Mouse (Mus musculus) hematopoietic stem cell, adult 5-6 weeks (primary cell): Measurements from ENCODE around the gene Myom3. TPM values are rescaled to one million over a fixed set of nuclear protein-coding genes. Genes with fewer than 3 reads are reported as not detected.

Experiments used
- ATAC-seq, 2 experiments: fragments of 125-278 bp in 1 of 2; replicated peaks in 1 of 2; 2 replicates each; pipeline ENCODE4 v1.8.0; 2016 to 2017; ENCODE audit warnings: inconsistent platforms in 2 of 2, mild to moderate bottlenecking in 2 of 2, moderate number of reproducible peaks in 2 of 2, low read depth in 1 of 2, moderate TSS enrichment in 1 of 2; ENCODE audit not compliant: low FRiP score in 2 of 2, poor library complexity in 2 of 2, severe bottlenecking in 2 of 2, insufficient read depth in 1 of 2, low TSS enrichment in 1 of 2
- total RNA-seq: library from RNA; stranded (forward); fragments of 172-1452, 232-1000 nt; gene quantifications from 2 replicates; pipeline ENCODE4 v1.2.3, GENCODE M21; 2017

The Myom3 gene
- total RNA-seq, 1 experiment from 2014 or later, result not detected

DNA sequence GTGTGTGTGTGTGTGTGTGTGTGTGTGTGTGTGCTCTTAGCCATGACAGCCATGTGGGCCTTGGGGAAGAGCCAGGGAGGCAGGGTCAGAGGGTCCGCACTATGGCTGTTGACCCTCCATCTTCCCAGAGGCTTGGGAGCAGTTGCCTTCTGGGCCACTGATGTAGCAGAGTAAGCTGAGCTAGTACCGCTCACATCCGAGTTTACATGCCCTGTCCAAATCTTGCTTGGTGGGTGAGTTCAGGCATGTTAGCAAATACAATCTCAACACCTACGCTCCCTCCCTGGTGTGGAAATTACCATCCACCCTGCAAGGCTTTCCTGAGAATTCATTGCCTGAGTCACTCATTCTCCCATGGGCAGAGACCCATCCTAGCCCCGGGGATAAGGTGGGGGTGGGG, 21.8 kb downstream of the Myom3 start:
- ATAC-seq, result no peak

DNA sequence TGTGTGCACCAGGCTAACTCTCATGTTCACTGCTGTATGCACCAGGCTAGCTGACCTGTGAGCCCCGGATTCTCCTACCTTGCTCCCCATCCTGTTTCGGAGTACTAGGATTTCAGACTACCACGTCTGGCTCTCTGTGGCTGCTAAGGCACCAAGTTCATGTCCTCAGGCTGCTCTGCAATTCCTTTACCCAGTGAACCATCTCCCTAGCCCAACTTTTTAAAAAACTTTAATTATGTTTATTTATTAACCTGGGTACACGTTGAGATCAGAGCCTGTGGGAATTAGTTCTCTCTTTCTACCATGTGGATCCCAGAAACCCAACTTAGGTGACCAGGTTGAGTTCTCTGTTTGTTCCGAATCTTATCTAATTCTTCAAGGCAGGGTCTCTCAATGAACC, 27.1 kb downstream of the Myom3 start:
- ATAC-seq, result no peak

DNA sequence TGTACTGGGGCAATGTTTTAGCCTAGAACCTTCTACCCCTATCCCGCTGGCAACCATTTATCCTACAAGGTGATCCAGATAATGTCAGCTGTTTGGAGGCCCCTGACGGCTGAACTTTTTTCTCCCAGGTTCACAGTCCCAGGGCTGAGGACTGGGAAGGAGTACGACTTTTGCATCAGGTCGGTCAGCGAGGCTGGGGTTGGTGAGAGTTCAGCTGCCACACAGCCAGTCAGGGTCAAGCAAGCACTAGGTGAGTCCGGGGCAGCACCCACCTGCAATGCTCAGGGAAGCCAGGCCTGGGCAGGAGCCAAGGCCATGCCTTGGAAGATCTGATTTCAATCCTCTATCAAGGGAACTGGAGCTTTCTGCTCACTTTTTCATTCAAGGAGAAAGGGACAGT, 27.8 kb downstream of the Myom3 start:
- no peak for ATAC-seq

DNA sequence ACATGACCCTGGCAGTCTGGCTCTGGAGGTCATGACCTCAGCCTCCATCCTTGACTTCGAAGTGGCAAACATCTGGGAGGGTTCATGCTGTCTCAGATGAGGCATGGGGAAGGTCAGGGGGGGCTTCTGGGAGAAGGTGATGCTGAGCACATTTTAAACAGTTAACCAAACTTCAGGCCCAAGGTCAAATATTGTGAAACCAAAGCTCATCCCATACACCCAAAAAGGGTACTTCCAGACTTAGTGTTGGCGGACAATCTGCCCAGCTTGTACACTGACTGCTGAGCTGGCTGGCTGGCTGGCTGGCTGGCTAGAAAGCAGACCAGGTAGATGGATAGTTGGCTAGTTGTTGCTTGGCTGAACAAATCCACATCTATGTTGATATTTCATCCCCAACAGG, 29.6 kb downstream of the Myom3 start:
- no peak for ATAC-seq

DNA sequence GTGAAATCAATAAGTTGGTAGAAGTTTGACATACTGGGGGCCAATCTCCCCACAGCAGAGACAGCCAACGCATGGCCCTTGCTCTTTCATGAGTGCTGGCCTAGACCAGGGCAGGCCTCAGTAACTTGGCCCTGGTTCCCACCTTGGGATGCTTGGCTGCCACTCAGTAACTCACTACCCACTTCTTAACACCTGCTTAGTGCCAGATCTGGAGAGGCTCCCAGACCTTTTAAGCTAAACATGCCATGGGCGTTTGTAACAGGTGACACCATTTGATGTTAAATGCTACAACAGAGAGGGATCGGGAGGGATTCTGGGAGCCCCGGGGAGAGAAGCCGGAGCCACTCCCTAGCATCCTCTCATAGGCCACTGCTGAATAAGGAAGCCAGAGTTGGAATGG, 33.3 kb downstream of the Myom3 start:
- no peak for ATAC-seq

DNA sequence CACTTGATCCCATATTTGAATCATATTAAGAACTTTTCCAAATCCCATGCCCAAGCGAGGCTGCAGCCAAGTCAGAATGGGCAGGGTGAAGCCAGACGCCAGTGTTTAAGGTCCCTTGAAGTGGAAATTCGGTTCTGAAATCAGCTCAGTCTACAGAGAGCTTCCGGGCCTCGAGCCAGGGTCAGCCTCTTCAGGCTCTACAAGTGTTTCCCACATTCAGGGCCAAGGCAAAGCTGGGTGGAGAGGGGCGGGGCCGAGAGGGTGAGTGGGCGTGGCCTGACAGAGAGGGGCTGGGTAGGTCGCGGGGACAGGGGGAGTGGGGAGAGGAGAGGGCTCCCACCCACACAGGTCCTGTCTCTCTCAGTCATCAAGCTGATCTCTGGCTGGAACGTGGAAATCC, 38.4 kb downstream of the Myom3 start:
- ATAC-seq, result no peak

DNA sequence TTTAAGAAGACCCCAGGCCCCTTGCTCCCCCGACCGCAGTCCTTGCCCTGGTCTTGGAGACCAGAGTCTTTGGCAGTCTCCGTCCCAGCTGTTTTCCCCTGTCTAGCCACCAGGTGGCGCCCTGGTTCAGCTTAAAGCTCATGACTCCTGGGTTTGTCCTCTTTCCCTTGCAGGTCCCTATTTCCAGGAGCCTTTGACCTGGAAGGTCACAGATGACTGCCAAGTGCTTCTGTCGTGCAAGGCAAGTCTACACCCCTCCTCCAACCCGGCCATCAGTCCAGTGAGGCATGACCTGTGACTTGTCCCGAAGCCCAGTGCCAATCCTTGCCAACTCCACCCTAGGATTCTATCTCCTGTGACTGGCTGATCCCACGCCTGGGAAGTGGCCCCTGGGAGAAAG, 42.0 kb downstream of the Myom3 start:
- ATAC-seq, result peak; percentile 78 to 82

DNA sequence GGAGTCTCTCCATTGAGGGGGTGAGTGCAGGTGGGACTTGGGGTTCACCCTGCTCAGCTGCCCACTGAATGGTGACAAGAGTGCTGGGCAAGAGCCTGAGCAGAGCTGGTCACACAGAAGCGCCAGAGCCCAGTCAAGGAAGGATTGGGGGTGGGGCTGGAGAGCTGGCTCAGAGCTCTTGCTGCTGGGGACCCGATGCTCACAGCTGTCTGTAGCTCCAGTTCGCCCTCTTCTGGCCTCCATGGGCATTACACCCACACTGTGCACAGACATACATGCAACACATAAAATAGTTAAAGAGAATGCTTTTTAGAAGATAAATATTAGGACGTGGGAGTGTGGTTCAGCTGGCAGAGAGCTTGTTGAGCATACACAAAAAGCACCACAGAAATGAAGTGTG, 43.8 kb downstream of the Myom3 start:
- 0 out of 4 replicates have a peak, but pooled peaks of 1 of the 2 experiments have one; percentile 31 for ATAC-seq

DNA sequence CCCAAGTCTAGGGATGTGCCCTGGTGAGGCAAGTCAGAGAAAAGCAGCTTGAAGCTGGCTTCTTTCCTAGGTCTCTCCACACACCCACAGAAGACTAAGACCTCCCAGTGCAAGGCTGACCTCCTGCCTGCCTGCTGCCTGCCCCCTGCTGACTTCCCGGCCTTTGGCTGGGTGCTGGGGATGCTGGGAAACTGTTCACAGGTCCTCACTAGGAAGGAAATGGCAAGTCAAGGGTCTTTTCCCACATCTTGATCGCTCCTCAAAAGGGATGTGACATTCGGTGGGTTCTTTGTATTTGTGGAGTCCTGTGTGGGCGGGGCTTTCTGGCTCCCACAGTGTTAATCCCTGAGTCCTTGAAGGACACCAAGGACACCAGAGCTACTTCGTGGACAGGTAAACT, 44.7 kb downstream of the Myom3 start:
- ATAC-seq, result no peak

DNA sequence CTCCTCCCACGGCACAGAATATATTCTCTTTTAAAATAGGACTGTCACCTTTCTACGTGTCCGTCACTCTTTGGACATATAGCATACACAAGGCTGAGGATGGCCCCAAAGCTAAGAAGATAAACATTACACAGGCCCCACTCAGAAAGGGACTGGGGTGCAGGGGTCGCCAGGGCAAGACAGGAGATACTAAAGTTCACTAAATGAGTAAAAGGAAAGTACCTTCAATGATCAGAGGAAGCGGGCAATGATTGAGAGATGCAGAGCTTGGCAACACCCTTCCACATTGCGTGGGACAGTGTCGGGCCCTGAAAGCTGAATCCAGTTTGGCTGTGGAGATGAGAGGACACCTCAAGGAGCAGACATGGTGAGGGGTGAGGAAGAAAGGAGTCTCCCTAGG, 55.4 kb downstream of the Myom3 start:
- ATAC-seq, result no peak

DNA sequence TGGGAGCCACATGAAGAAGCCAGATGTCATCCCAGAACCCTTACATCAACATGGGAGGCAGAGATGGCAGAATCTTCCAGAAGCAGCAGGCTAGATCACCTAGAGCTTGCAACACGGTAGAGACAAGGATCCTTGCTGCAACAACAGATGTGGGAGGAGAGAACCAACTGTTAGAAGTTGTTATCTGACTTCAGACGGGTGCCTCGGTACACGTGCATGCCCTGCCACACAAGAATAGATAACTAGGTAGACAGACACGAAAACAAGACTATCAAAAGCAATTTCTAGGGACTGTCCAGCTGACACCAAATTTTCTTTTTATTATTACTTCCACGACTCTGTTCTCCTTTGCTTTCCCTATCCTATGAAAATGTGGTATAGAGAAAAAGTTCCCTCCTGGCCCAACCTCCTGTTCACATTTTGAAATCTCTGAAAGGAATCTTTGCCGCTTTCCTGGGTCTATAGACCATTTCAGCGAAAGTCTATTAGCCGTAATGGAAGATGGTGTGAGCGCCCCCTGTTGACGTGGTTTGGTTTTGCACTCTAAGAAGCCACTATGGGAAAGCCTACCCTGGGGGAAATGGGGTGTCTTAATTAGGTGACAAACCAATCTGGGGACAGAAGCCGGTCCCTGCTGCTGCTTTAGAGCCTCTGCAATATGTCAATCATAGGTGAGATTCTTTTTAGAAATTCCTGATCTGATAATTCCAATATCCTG, 57.5 kb downstream of the Myom3 start:
- ATAC-seq, result peak in 1 of 2 experiments; percentile 59; a peak in 1 of 4 replicates

DNA sequence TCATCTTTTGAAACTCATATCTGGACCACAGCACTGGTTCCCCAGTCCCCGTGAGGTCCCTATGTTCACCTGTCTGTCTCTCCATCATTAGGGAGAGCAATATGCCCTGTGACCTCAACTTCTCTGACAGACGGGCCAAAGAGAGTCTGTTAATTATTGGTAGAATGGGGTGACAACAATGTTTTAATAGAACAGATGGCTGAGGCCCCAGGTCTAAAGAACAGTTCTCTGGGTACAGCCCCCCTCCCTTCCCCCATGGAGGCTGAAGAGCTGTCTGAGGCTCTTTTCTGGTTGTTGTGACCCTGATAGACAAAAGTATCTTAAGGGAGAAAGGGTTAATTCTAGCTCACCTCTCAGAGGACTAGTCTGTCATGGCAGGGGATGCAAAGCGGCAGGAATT, 58.9 kb downstream of the Myom3 start:
- ATAC-seq, result no peak

DNA sequence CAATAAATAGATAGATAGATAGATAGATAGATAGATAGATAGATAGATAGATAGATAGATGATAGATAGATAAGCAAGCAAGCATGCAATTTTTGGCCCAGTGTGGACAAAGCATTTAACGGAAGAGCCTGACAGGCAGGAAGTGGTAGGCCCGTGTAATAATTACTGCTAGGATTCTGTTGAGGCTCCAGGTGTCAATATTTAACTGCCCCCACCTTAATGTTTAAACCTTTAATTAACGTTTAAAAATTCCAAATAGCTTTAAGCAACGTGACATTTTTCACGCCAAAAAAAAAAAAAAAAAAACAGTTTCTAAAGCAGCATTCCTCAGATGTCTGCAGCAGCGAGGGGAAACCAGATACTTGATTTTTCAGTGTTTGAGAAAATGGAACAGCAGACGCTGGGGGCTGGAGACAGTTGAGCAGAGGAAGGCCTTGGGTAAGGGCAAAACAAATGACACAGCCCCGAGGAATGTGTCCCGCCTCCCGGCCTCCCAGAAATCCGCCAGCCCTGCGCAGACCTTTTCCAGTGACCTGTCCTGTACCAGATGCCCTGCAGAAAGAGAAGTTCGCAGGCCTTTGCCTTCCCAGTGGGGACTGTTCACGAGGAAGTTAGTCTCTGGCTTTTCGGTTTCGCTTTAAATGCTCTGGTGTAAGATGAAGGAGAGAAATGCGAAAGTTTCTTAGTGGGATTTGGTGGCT, 60.5 kb downstream of the Myom3 start:
- peak; percentile 25 to 44; a peak in 1 of 4 replicates for ATAC-seq

DNA sequence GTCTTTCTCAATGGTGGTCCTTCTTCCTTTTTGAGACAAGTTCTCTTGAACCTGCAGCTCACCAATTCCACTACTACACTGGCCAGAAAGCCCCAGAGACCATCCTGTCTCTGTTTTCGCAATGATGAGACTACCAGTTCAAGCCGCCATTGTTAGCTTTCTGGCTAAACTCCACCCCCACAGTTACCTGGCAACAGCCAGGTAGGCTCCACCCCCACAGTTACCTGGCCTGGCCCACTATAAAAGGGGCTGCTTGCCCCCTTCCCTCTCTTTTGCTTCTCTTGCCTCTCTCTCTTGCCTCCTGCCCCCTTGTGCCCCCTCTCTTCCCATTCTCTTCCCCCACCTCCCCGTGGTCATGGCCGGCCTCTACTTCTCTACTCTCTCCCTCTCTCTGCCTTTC, 62.3 kb downstream of the Myom3 start:
- ATAC-seq, result no peak

DNA sequence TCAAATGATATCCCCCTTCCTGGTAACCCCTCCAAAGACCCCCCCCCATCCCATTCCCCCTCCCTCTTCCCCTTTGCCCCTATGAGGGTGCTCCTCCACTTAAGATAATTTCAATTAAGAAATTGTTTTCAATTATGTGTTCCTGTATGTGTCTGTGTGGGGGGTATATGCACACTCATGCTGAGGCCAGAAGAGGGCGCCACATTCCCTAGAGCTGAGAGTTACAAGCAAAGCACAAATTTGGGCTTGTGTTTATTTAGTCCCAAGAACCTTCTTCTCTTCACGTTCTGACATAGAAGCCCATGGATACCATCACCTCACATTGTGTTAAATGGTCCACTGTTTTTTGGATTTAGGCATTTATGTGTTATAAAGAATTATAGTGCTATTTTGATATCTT, 63.8 kb downstream of the Myom3 start:
- no peak for ATAC-seq

DNA sequence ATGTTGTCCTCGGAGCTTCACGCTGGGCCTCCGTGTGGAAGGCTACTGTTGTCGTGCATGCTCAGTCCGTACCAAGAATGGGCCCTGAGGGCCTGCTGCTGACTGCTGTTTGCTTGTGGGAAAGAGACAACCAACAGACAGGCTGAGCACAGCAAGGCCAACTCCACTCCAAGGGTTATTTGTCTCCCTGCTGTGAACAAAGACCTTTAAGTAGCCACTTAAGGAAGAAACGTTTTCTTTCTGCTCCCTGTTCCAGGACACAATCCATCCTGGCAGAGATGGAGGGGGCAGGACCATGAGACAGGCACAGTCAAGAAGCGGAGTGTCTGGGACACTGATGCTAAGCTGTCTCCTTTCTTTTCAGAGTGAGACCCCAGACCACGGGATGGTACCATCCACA, 64.7 kb downstream of the Myom3 start:
- no peak for ATAC-seq

DNA sequence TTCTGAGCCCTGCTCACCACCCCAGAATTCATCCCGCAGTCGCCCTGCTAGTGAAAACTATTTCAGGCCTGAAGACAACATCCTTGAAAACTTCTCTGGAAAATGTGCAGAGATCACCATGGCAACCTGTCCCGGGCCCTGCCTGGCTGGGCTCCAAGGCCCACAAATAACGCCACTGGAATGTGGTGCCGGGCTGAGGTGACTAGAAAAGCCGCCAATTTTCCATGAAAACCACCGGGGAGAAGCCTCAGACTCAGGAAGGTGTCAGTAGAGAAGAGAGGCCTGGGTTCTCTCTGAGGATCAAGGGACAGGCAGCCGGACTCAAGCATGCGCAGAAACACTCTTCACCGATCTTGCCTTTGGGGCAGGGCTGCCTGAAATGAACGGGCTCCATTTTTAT, 69.0 kb downstream of the Myom3 start:
- no peak for ATAC-seq

DNA sequence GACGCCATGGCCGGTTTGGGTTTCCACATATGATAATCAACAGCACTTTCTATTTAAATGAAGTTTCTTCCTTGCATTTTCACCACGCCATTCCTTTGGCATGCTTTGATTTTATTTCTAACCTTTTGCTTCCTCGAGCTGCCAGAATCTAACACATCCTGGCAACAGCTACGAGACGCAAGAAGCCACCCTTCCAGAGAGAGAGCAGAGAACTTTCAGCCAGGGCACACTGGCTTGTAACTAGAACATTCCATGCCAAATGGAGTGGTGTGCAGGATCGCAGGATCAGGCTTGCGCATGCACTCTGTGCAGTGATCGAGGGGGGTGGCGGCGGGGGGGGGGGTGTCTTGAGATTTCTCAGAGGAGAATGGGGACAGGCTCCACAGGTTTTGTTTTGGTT, 72.6 kb downstream of the Myom3 start:
- ATAC-seq, result no peak
